Mouse (Mus musculus): ENCODE measurements around the gene Cacna1b. TPM values are rescaled to one million over a fixed set of nuclear protein-coding genes. Genes with fewer than 3 reads are reported as not detected.

The Cacna1b gene
- polyA plus RNA-seq, 1 experiment: not detected

GRCm38 (mm10) chr2:24750051-24750450, 12.9 kb downstream of the Cacna1b start:
- TF ChIP-seq GATA1 (IDR thresholded peaks at IDR 0.05; ENCODE audit: low read length): no peak

DNA sequence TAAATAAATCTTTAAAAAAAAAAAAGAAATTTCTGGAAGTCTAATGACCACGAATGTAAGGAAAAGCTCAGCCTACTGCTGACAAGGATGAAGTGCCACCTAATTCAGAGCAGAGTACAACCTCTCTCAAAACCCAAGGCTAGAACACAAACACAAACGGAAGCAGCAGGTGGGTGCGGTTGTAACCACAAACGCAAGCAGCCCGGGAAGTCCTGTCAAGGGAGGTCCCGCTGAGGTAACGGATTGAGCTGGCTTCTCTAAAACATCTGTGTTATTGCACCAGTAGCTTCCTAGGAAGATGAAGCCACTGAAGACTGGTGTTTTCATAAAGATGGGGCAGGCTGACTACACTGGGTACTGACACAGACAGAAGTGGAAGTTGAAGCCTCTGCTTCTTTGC, 15.1 kb downstream of the Cacna1b start:
- TF ChIP-seq GATA1 (IDR thresholded peaks at IDR 0.05; ENCODE audit: low read length): no peak

GRCm38 (mm10) chr2:24739701-24740100, 23.3 kb downstream of the Cacna1b start:
- no peak for TF ChIP-seq GATA1 (IDR thresholded peaks at IDR 0.05; ENCODE audit: low read length)

- no peak for TF ChIP-seq GATA1 (IDR thresholded peaks at IDR 0.05; ENCODE audit: low read length)
Observed at GRCm38 (mm10) chr2:24733157-24733556, 29.8 kb downstream of the Cacna1b start.

DNA sequence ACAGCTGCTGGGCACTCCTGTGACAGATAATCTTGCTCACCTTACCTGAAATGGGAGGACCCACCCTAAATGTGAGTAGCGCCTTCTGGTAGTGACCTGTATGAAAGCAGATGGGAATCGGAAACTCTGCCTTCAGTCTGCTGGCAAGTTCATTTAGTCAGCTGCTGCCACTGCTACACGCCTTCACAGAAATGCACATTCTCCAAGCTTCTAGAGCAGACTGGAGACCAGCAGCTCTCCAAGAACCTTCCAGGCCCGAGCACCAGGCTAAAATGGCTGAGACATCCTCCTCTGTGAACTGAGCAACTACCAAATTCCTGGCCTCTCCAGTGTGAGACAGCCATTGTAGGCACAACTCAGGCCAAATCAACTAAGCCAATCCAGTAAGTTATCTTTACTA, 37.1 kb downstream of the Cacna1b start:
- TF ChIP-seq GATA1 (IDR thresholded peaks at IDR 0.05; ENCODE audit: low read length): no peak

DNA sequence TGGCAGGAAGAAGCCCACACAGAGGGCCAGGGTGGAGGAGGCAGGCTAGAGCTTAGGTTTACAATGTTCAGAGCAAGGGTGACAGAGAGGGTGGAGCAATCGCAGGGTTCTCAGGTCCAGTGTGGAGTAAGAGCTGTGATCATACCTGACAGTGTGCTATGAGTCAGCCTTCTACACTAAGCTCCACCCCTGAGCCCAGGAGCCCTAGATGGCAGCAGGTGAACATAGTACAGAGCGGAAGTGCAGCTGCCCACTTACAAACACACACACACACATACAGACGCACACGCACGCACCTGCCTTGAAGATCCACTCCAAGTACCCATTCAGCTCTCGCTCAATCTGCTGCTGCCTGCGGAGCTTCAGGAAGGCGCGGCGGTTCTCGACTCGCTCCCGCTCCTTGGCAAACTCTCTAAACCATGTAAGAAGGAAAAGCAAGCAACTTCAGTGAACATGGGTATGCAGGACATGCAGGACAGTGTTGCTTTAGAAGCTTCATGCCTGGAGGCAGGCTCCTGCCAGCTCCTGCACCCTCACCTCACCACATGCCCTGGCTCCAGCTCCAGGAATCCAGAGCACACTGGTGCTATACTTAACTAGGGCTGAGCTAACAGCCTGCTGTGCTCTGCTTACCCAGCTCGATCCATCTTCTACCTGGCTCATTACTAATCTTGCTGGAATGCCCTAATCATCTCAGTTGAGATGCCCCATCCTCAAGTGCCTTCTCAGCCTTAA, 43.1 kb downstream of the Cacna1b start:
- TF ChIP-seq GATA1 (IDR thresholded peaks at IDR 0.05; ENCODE audit: low read length): no peak

GRCm38 (mm10) chr2:24718906-24719305, 44.0 kb downstream of the Cacna1b start:
- TF ChIP-seq GATA1 (IDR thresholded peaks at IDR 0.05; ENCODE audit: low read length): no peak

GRCm38 (mm10) chr2:24717963-24718362, 45.0 kb downstream of the Cacna1b start:
- no peak for TF ChIP-seq GATA1 (IDR thresholded peaks at IDR 0.05; ENCODE audit: low read length)

DNA sequence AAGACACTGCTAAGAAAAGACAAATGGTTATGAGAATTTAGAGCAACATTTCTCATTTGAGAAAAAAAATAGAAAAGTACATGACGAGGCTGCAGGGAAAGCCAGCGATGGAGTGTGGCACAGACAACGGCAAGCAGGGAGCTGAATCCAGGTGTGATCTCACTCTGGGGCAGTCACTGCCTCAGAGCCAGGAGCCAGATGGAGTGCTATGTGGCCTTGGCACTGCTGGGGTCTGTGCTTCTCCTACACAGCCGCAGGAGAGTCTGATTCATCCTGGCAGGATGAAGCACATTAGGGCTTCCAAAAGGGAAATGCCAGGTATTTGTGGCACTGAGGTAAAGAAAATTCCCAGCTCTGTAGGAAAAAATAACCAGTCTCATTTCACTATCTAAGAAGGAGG, 45.5 kb downstream of the Cacna1b start:
- TF ChIP-seq GATA1 (IDR thresholded peaks at IDR 0.05; ENCODE audit: low read length): no peak

DNA sequence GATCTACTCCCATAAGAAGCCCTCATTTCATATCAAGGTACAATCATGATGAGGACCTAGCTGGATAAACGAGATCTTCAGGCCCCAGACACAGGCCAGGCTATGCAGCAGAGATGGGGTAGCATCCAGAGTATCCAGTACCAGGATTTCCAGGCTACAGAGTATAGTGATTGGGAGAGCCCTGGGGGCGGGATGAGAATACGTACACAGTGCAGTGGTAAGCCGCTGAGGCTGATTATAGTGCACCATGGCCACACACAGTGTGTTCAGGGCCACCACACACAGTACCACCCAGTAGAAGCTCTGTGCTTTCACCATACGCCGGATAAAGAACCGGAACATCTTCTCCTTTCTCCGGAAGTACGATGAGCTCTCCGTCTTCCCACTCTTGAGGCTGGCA, 57.0 kb downstream of the Cacna1b start:
- no peak for TF ChIP-seq GATA1 (IDR thresholded peaks at IDR 0.05; ENCODE audit: low read length)

GRCm38 (mm10) chr2:24702208-24702957, 60.6 kb downstream of the Cacna1b start:
- TF ChIP-seq GATA1 (IDR thresholded peaks at IDR 0.05; ENCODE audit: low read length): no peak

DNA sequence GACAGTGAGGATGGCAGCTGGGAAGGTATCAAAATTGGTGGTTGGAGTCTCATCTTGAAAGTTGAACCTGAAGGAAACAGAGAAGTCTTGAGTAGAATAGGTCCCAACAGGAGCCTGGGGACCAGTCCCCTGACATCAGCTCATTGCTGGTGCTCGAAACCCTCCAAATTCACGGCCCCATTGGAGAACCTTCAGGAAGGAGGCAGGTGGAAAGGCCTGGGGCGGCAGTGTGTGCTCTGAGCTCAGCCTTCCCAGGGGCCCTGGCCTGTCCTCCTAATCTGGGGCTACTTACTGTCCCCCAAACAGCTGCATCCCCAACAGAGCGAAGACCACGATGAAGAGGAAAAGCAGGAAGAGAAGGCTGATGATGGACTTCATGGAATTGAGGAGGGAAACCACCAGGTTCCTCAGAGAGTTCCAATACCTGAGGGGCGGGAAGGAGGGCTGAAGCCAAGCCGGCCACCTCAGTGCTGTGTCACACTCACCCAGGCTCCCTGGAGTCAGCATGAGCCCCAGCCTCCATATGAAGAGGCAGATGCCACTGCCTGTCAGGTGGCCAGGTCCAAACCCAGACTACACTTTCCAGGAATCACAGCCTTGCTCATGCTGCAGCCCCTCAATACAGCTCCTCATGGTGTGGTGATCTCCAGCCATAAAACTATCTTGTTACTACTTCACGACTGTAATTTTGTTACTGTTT, 65.5 kb downstream of the Cacna1b start:
- no peak for TF ChIP-seq GATA1 (IDR thresholded peaks at IDR 0.05; ENCODE audit: low read length)

- no peak for TF ChIP-seq GATA1 (IDR thresholded peaks at IDR 0.05; ENCODE audit: low read length)
Observed at GRCm38 (mm10) chr2:24692371-24692770, 70.6 kb downstream of the Cacna1b start.

DNA sequence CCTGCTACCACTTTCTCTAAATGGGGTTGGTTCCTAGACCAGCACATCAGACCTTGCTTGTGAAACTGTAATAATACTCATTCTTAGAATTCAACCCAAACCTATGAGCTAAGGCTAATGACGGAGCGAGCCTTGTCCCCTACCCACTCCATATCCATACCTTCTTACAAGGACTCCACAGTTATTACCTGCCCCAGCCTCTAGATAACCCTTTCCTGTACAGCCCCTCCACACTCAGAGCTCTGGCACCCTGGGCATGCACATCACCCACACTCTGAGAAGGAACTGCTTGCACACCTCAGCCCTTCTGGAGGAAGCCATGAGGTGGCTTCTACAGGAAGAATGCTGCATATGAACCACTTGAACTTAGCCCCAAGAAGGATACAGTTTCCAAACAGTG, 72.6 kb downstream of the Cacna1b start:
- TF ChIP-seq GATA1 (IDR thresholded peaks at IDR 0.05; ENCODE audit: low read length): no peak

- TF ChIP-seq GATA1 (IDR thresholded peaks at IDR 0.05; ENCODE audit: low read length): no peak
Observed at GRCm38 (mm10) chr2:24685347-24685746, 77.6 kb downstream of the Cacna1b start.

- TF ChIP-seq GATA1 (IDR thresholded peaks at IDR 0.05; ENCODE audit: low read length): no peak
Observed at GRCm38 (mm10) chr2:24684796-24685195, 78.2 kb downstream of the Cacna1b start.

Data from G1E-ER4 (cell line).